Mouse (Mus musculus) limb, embryonic 14.5 days (tissue): Measurements from ENCODE around the gene Serpina3a. TPM values are rescaled to one million over a fixed set of nuclear protein-coding genes. Genes with fewer than 3 reads are reported as not detected.

Experiments used
- ATAC-seq: fragments of 200-750 bp; cut with Nextera tagmentation; 2 replicates; pipeline ENCODE4 v1.8.0; 2017; ENCODE audit warnings: low read depth, moderate number of reproducible peaks, moderate TSS enrichment; ENCODE audit not compliant: low FRiP score
- DNase-seq: peaks from one replicate; pipeline ENCODE4 v3.0.0-alpha.2; 2015; ENCODE audit warnings: low spot score
- H3K27ac ChIP-seq: fragments of 300-500 bp; sonication (generic); replicated peaks from 2 replicates; pipeline ENCODE4 v1.5.1; 2014; ENCODE audit warnings: low read depth, mild to moderate bottlenecking, low read length, moderate library complexity, mixed read lengths
- H3K27me3 ChIP-seq: fragments of 300-500 bp; sonication (generic); 2 replicates; pipeline ENCODE4 v1.6.1; 2014; ENCODE audit warnings: low read length, mixed read lengths; ENCODE audit not compliant: control insufficient read depth, insufficient read depth
- H3K36me3 ChIP-seq: fragments of 300-500 bp; sonication (generic); 2 replicates; pipeline ENCODE4 v1.6.1; 2014; ENCODE audit warnings: mild to moderate bottlenecking, low read length, moderate library complexity, mixed read lengths; ENCODE audit not compliant: control insufficient read depth, insufficient read depth
- H3K4me1 ChIP-seq: fragments of 300-500 bp; sonication (generic); 2 replicates; pipeline ENCODE4 v1.6.1; 2014; ENCODE audit warnings: antibody characterized with exemption, low read length, mixed read lengths; ENCODE audit not compliant: control insufficient read depth, insufficient read depth
- H3K4me2 ChIP-seq: fragments of 300-500 bp; sonication (generic); replicated peaks from 2 replicates; pipeline ENCODE4 v1.6.1; 2014; ENCODE audit warnings: low read depth, mild to moderate bottlenecking, low read length, moderate library complexity; ENCODE audit not compliant: severe bottlenecking
- H3K4me3 ChIP-seq: fragments of 300-500 bp; sonication (generic); replicated peaks from 2 replicates; pipeline ENCODE4 v1.5.1; 2014; ENCODE audit warnings: low read length
- H3K9ac ChIP-seq: fragments of 300-500 bp; sonication (generic); 2 replicates; pipeline ENCODE4 v1.6.1; 2014; ENCODE audit warnings: mild to moderate bottlenecking, low read depth, low read length, moderate library complexity; ENCODE audit not compliant: severe bottlenecking
- H3K9me3 ChIP-seq: fragments of 300-500 bp; sonication (generic); 2 replicates; pipeline ENCODE4 v1.6.1; 2016; ENCODE audit warnings: low read length; ENCODE audit not compliant: control insufficient read depth
- POLR2A ChIP-seq: fragments of 200-500 bp; IDR thresholded peaks from 2 replicates; pipeline ENCODE4 v1.8.0; 2012; ENCODE audit warnings: inconsistent platforms, mild to moderate bottlenecking, moderate library complexity, borderline replicate concordance; ENCODE audit not compliant: insufficient read depth, insufficient read length; ENCODE audit errors: extremely low read depth
- WGBS: fragments of 180-500 bp; shearing (Covaris S2); extraction: QIAGEN DNeasy Blood & Tissue Kit; methylation state at CpG from one replicate; pipeline ENCODE4 v1.1.7; 2014; 5-methylcytosine and 5-hydroxymethylcytosine counted together
- polyA plus RNA-seq, 2 experiments: library from polyadenylated mRNA; depleted of rRNA in 1 of 2; stranded (reverse) in 1 of 2; unstranded in 1 of 2; fragments of >200 nt; fragmentation: Nextera tagmentation in 1 of 2; extraction: Ambion mirVana in 1 of 2; gene quantifications; 2 replicates each; pipeline versions ENCODE4 v1.2.1 to v1.2.3; 2012 to 2014

The Serpina3a gene
- polyA plus RNA-seq, 2 experiments: not detected

DNA sequence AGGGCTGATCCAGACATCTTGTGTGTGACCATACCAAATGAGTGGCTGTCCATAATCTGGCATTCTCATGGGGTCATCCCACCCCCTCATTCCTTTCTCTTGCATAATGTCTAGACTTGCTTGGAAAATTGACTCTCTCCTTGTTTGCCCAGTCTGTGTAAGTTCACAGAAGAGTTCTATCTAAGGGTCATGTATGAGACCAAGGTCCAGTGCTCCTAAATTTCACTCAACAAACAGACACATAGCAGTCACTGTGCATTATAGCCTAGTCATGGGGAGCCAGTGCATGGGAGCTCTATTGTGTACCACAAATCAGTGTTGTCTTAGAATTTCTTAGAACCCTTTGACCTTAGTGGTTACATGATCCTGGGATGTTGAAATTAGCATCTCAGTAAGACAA is 5.6 kb upstream of the Serpina3a start:
- no peak overlapping the region for H3K27ac ChIP-seq
- H3K36me3 ChIP-seq: no peaks in the 10 kb centered on the region
- no peak for ATAC-seq
- no peak overlapping the region for H3K4me2 ChIP-seq
- H3K9me3 ChIP-seq: no peaks in the 10 kb centered on the region
- no peak overlapping the region for H3K4me3 ChIP-seq
- no peak overlapping the region for H3K9ac ChIP-seq
- no peak for DNase-seq
- no peak for TF ChIP-seq POLR2A
- no peaks in the 10 kb centered on the region for H3K4me1 ChIP-seq
- H3K27me3 ChIP-seq: no peaks in the 10 kb centered on the region

- H3K4me1 ChIP-seq: no peaks in the 10 kb centered on the region
- H3K4me2 ChIP-seq: no peak overlapping the region
- no peak for TF ChIP-seq POLR2A
- H3K36me3 ChIP-seq: no peaks in the 10 kb centered on the region
- no peaks in the 10 kb centered on the region for H3K9me3 ChIP-seq
- H3K27me3 ChIP-seq: no peaks in the 10 kb centered on the region
- H3K4me3 ChIP-seq: no peak overlapping the region
- WGBS: 86% methylated on average over 2 of the region's 2 CpGs
- DNase-seq: no peak
- no peak overlapping the region for H3K27ac ChIP-seq
- no peak for ATAC-seq
- H3K9ac ChIP-seq: no peak overlapping the region
These were observed 4.0 kb upstream of the Serpina3a start for GRCm38 (mm10) chr12:104108507-104108906.

GRCm38 (mm10) chr12:104114921-104115579 is 2.5 kb downstream of the Serpina3a start:
- no peak for TF ChIP-seq POLR2A
- Histone ChIP-seq H3K27ac (no peak overlapping the region), H3K4me2 (no peak overlapping the region), H3K9ac (no peak overlapping the region), H3K4me1 (no peaks in the 10 kb centered on the region), H3K9me3 (no peaks in the 10 kb centered on the region), H3K36me3 (no peaks in the 10 kb centered on the region), H3K4me3 (no peak overlapping the region), H3K27me3 (no peaks in the 10 kb centered on the region)
- ATAC-seq (no peak), DNase-seq (no peak)
- 45% methylated on average over 3 of the region's 3 CpGs for WGBS

DNA sequence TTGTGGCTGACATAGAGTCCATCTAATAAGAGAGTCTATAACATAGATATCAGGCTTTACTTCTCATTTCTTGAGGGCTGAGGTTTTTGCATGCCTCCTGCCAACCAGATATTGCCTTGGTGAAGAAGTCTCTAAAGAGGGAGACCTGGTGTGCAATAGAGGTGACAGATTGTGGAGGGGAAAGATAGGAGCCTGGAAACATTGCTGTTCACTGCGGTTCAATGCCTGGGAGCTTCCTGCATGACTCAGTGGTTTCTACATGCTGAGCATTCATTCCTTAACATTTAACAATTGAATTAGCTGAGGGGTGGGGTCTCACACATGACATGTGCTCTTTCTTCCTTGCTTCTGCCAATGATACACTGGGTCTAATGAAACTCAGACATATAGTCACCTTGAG is 10.6 kb downstream of the Serpina3a start:
- H3K27me3 ChIP-seq: no peaks in the 10 kb centered on the region
- ATAC-seq (no peak), DNase-seq (no peak)
- H3K36me3 ChIP-seq: no peaks in the 10 kb centered on the region
- no peaks in the 10 kb centered on the region for H3K4me1 ChIP-seq
- TF ChIP-seq POLR2A: no peak
- WGBS: 83% methylated on average over 1 of the region's 1 CpGs
- no peak overlapping the region for H3K4me2 ChIP-seq
- no peak overlapping the region for H3K4me3 ChIP-seq
- no peaks in the 10 kb centered on the region for H3K9me3 ChIP-seq
- no peak overlapping the region for H3K9ac ChIP-seq
- no peak overlapping the region for H3K27ac ChIP-seq

DNA sequence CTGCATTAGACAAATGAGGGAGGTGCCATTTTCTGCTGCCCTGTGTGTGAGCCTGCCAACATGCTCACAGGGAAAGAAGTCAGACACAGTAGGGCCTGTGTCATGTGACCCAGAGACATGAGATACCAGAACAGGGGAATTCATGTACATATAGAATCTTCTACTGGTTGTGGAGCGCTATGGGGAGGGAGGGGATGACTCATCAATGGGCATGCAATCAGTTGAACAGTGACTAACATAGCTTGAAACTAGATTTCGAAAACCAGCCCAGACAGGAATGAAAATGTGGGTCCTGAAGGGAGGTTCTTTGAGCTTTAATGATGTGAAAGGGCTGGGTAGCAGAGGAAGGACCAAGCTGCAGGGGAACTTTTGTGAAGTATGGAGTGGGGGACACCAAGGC is 11.5 kb downstream of the Serpina3a start:
- WGBS: 69% methylated on average over 2 of the region's 2 CpGs
- no peaks in the 10 kb centered on the region for H3K27me3 ChIP-seq
- no peak overlapping the region for H3K9ac ChIP-seq
- H3K9me3 ChIP-seq: no peaks in the 10 kb centered on the region
- no peak for DNase-seq
- TF ChIP-seq POLR2A: no peak
- no peaks in the 10 kb centered on the region for H3K4me1 ChIP-seq
- H3K36me3 ChIP-seq: no peaks in the 10 kb centered on the region
- no peak overlapping the region for H3K27ac ChIP-seq
- H3K4me3 ChIP-seq: no peak overlapping the region
- ATAC-seq: no peak
- H3K4me2 ChIP-seq: no peak overlapping the region
